Mouse (Mus musculus): ENCODE measurements around the gene Wnt16. TPM values are rescaled to one million over a fixed set of nuclear protein-coding genes. Genes with fewer than 3 reads are reported as not detected.

The Wnt16 gene
- total RNA-seq, 2 experiments from 2014 or later = 0.42 to 0.75 TPM

DNA sequence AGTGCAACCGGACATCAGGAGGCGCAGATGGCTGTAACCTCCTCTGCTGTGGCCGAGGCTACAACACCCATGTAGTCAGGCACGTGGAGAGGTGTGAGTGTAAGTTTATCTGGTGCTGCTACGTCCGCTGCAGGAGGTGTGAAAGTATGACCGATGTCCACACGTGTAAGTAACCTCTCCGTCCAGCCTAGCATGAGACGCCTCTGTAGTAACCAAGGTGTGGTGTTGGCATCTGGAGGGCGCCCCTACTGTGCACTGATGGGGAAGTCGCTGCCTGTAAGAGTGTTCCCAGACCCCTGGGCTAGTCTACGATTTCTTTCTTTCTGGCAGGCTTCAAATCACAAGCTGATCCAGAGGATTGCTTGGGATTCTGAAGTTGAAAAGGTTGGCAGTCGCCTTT is 10.0 kb downstream of the Wnt16 start:
- DNase-seq (ENCODE audit: low spot score) = no peak
- intact Hi-C loops (cut with DNase I) = no loop called here

DNA sequence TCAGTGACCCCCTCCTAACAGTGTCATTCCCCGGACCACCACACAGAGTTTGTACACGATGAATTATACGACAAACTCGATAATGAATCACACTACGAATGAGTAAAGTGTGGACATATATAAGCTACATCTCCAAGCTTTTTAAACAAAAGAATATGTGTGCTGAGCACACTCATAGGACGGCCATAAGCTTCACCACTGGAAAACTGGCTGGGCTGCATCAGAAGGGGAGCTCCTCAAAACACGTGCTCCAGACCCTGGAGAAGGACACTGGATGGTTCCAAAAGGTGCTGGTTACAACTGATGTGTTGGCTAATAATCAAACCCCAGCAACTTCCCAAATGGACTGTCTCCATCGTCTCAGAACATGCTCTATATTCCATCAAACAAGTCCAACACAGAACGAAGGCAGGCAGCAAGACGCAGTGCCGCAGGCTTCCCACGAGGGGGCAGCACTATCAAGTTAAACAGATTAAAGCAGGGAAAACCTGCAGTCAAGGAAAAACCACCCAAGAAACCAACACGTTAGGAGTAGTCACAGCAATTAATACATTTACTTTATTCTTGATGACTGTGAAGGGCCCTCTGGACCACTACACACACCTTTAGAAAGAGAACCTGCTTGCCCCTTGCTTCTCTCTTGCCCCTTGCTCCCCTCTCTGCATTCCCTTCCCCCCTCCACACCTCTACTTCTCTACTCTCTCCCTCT is 37.5 kb downstream of the Wnt16 start:
- intact Hi-C loops (cut with DNase I) = loop anchor here (1.0 kb wide), 1 partner anchor 169 kb away; no protein-coding TSS in a partner anchor
- DNase-seq (ENCODE audit: low spot score) = no peak

DNA sequence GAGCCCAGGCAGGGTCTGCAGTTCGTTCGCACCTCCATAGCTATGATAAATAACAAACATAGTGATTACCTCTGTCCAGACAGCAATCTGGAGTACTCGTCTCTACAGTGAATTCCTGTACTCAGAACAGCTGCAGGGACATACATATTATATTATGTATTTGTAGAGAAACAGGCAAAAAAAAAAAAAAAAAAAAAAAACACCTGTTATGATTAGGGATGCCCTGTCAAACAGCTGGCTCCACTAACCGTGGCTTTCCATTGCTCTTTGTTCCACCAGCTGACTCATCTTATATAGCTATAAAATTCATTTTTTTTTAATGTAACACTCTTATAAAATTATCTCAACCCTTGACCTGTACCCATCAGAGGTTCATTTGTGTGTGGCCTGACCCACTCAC is 38.3 kb downstream of the Wnt16 start:
- no peak for DNase-seq (ENCODE audit: low spot score)
- intact Hi-C loops (cut with DNase I) = loop anchor here (1.0 kb wide), 1 partner anchor 168 kb away; no protein-coding TSS in a partner anchor

DNA sequence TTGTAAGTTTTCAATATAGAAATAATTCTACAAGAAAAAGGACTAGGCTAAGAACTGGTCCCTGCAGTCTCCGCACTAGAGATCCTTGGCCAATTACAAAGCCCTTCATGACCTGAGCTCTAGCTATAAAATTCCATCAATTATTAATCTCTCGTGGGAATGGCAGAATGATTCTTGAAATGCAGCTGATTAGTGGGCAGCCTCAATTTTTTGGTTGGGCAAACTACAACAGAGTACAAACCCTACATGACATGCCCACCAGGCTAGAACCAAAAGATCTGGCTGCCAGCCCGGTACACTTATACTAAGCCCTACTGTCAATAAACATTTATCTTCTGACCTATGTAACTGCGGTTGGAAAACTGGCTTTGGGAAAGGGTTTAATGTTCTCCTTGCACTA is 39.1 kb downstream of the Wnt16 start:
- intact Hi-C loops (cut with DNase I) = no loop called here

DNA sequence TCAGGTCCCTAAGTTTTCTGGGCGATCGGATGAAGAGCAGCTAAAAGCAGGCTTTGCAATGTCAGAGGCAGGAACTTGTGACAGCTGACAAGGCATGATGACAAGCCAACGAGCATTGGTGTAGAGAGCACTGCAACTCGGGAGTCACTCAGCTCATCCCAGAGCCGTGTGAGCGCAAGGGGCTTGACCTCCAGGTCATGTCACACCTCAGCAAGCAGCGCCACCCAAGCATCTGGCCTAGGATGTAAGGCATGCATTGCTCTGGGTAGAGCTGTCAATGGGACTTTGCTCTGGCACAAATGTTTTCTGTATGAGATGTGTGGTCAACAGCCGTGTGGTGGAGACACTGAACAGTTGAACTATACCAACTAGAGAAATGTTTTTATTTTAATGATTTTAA is 39.9 kb downstream of the Wnt16 start:
- intact Hi-C loops (cut with DNase I) = loop anchor here (2.0 kb wide), 1 partner anchor 29 kb away; the partner anchor contains the start of gene Fam3c
- DNase-seq (ENCODE audit: low spot score) = no peak

More for the DNA sequence above, 39.1 kb downstream of the Wnt16 start:
- no peak for DNase-seq (ENCODE audit: low spot score)

DNA sequence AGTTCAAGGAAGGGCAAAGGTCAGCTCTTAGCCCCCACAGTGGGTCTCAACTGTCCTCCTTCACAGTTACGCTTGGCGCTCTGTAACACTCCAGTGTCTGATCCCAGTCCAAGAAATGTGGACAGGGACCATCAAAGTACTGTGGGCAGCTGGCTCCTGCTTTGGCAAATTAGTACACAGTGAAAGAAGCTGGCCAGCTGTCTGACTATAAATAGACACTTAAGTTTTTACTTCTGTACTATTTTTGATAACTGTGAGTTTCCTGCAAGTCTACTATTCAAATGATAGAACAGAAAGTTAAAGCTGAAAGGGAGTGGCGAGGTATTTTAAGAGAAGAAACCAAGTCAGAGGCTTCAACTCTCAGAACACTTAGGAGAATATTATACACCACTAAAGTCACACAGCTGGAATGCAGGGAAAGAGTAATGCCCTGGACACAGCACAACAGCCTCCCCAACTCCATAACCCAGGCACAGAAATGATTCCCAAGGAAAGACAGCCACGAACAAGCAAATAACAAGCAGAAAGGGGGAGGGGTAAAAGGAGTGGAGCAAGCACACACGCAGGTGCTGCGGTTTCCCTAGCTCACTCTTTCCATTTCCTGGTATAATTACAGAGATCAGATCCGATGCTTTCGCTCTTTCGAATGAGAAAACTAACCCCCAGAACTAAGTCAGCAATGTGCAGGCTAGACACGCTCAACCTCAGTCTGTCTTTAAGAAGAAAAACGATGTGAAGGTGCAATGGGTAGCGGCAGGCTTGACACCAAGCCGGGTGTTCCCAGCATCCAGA is 42.3 kb downstream of the Wnt16 start:
- no peak for DNase-seq (ENCODE audit: low spot score)
- intact Hi-C loops (cut with DNase I) = no loop called here

DNA sequence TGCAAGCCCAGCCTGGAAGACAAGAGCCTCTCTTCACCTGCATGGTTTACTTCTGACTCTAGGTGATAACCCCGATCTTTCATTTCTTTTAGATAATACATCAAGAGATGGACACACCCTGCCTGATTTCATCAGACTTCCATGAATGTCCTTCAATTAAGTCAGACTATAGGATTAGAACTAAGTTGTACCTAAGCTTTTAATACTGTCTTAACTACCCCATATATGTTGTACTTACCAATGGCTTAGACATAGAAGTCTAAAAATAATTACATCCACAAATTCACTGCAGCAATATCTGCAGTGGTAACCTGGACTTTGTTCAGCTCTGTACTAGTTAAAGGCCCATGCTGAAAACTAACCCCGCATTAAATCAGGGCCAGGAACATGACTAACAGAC is 44.5 kb downstream of the Wnt16 start:
- DNase-seq (ENCODE audit: low spot score) = no peak
- intact Hi-C loops (cut with DNase I) = no loop called here

DNA sequence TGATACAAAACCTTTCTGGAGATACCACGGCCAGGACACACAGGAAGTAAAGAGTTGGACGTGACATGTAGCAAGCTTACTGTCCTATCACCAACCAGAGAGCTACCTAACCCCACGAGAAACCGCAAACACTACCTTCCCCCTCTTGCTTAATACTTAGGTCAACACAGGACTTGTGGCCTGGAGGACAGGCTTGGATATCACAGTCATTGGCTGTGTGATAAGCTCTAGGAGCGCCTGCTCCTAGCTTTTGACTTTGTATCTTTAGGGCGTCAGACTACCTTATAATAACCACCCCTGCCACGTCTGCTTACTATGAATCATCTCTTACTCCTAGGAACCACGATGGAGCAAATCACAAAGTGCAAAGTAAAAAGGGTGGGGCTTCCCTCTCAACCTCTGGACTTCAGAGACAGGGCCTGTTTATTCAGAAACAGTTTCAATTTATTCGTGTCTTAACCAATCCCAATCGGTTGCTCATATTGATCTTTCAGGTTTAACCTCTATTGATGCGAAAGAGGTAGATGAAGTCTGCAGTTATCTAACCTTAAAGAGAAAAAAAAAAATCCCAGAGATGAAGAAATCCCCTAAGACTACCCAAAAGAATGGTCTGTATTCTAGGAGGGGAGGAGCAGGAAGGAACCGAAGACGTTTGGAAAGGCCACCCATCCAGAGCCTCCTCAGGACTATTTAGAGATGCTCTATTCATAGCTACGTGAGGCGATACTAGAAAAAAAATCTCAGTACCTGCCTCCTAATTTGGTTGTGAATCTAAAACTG is 51.9 kb downstream of the Wnt16 start:
- DNase-seq (ENCODE audit: low spot score) = no peak
- intact Hi-C loops (cut with DNase I) = no loop called here

DNA sequence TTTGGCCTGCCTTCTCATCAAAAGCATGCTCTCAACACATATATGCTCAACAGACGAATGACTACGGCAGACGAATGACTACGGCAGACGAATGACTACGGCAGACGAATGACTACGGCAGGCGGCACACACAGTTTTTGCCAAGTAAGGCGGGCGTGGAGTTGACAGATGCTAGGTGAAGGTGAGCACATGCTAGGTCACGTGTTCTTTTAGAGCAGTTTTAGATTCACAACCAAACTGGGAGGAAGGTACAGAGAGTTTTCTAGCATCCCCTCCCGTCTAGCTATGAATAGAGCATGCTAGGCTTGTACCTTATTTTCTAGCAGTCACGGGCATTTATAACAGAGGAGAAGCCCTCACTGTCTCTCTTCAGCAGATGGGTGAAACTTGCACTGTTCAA is 52.8 kb downstream of the Wnt16 start:
- intact Hi-C loops (cut with DNase I) = no loop called here
- DNase-seq (ENCODE audit: low spot score) = no peak

DNA sequence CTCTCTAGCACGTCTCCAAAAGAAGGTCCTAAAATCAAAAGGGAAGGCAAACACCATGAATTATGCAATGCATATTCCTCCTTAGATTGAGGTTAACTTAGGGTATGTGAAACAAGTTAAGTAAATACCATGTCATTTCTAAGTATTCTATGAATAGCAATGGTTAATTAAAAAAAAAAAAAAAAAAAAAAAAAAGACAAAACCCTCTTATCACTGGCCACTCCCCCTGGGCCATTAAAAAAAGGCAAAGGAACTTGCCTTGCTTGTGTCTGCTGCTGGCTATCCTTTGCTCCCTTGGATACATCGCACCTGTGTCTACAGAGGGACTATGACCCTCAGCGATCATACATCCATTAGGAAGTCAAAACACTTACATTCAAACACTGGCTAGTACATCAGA is 55.3 kb downstream of the Wnt16 start:
- DNase-seq (ENCODE audit: low spot score) = no peak
- intact Hi-C loops (cut with DNase I) = no loop called here

DNA sequence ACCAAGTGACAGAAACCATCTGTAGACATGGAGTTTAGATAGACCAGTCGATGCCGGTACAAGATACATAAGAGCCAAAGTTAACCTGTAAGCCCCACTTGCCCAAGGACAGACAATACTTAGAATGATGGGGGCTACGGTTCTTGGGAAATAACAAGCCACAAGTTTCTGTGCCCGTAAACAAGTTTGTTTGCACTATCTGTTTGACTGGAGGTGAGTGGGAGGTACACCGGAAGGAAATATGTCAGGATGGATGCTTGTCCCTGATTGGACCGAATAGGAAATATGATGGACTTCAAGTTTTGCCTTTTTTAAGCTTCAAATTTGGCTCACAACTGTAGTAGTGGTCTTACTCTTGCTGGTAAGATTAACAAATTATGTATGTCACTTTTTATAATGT is 55.7 kb downstream of the Wnt16 start:
- no peak for DNase-seq (ENCODE audit: low spot score)
- intact Hi-C loops (cut with DNase I) = no loop called here

DNA sequence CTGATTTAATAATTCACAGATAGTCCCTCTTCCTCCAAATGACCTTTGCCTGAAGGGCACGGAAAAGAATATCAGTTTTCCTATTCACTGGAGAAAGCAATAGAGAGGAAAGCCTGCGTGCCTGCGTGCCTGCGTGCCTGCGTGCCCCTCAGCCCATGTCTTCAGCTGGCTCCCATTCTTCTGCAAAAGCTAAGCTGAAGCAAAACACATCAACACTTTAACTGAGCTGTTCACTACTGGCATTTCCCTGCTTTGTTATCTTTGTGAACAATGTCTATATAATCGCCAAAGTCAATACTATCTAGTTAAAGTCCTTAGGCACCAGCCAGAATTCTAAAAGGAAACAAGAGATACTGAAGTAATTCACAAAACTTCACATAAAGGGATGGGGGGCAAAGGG is 56.4 kb downstream of the Wnt16 start:
- DNase-seq (ENCODE audit: low spot score) = no peak

DNA sequence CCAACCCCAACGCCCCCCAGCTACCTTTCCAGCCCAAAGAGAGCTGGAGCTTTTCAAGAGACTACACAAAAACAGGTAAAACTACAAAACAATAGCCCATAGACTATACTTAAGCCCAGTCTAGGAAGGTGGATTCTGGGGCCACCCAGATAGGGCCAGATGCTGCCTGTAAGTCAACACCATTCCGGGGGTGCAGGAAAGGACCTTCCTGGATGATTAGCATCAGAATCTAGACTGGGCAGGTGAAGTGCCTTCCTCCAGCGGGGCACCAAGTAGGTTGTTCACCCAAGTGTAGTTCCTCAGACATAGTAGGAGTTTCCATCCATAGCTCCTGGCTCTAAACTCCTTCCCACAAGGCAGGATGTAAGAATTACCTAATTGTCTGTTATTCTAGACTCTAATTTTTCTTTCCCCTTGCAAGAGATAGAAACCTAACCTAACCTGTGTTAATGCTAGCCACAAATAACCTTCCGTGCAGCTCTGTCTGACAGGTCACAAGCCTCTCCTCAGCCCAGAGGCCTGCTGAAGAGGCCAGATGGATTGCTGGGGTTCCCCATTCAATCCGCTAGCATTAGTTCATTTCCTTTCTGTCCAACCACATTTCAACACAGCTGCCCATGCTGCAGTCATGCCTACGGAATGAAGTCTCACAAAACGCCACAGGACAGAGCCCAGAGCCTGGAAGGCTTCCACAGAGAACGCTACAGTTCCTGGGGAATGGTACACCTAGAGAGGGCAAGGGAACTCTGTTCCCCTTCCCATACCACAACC is 59.3 kb downstream of the Wnt16 start:
- intact Hi-C loops (cut with DNase I) = no loop called here
- no peak for DNase-seq (ENCODE audit: low spot score)

More for the DNA sequence above, 56.4 kb downstream of the Wnt16 start:
- intact Hi-C loops (cut with DNase I) = no loop called here

Other genes with a start within 250 kb of the Wnt16 start
- gene Fam3c, start 68.0 kb downstream of the Wnt16 start, total RNA-seq (2021) = 10 to 100 TPM; 23.6 to 27.5 TPM

All from heart, postnatal 25 days (tissue).